Mouse (Mus musculus): ENCODE measurements around the gene Atf6. TPM values are rescaled to one million over a fixed set of nuclear protein-coding genes. Genes with fewer than 3 reads are reported as not detected.

Atf6 gene
- polyA plus RNA-seq (2014; fragmentation: Nextera tagmentation; extraction: Ambion mirVana): 10.7 and 11.9 TPM in 2 replicates

GRCm38 (mm10) chr1:170867691-170868105 lies at the start of gene Atf6:
TSS of gene Atf6 (minus strand) at chr1:170867771.
- Histone ChIP-seq H3K36me3 (ENCODE audit: control insufficient read depth, insufficient read depth, low read length) (no peaks in the 10 kb centered on the region), H3K4me1 (ENCODE audit: control insufficient read depth, insufficient read depth, low read length) (0 out of 2 replicates have a peak, but pooled peaks cover 3% of the 10 kb centered on the region), H3K4me3 (ENCODE audit: low read depth, low read length) (peak within 1 kb of the TSS; percentile 86), H3K9ac (ENCODE audit: low read length) (peak within 1 kb of the TSS; percentile 86), H3K4me2 (ENCODE audit: low read depth) (peak within 1 kb of the TSS; percentile 75), H3K9me3 (ENCODE audit: control insufficient read depth, low read length) (no peaks in the 10 kb centered on the region), H3K27ac (ENCODE audit: low read depth, low read length) (0 out of 2 replicates have a peak within 1 kb of the TSS, but pooled peaks have one; percentile 14), H3K27me3 (ENCODE audit: control insufficient read depth, insufficient read depth, low read length) (no peaks in the 10 kb centered on the region)
- whole genome bisulfite sequencing: under 1% methylated on average over 25 of the region's 25 CpGs
- DNase-seq (ENCODE audit: low spot score): peak; percentile 94
- ATAC-seq (ENCODE audit: insufficient read depth, low FRiP score, low TSS enrichment): peak; percentile 81

DNA sequence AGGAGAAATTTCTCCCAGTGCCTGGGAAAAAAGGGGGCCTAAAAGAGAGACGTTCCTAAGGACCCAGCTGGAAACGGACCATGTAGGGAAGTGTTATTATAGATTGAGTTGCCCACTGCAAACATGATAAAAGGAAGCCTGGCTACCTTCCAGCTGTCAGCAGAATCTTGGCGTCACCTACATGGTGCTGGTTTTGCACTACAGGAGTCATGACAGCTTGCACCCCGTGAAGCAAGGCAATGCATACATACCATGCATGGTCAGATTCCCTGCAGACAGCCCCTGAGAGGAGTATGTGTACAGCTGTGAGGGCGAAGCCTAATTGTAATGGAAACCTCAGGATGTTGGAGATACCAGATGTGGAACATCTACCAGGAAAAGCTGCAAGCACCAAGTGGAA lies 48.1 kb upstream of the Atf6 start:
- ATAC-seq (ENCODE audit: insufficient read depth, low FRiP score, low TSS enrichment) (no peak), DNase-seq (ENCODE audit: low spot score) (no peak)
- H3K27ac ChIP-seq (ENCODE audit: low read depth, low read length): no peak overlapping the region
- WGBS: 87% methylated on average over 5 of the region's 5 CpGs
- no peaks in the 10 kb centered on the region for H3K4me1 ChIP-seq (ENCODE audit: control insufficient read depth, insufficient read depth, low read length)
- H3K36me3 ChIP-seq (ENCODE audit: control insufficient read depth, insufficient read depth, low read length): no peaks in the 10 kb centered on the region
- H3K4me2 ChIP-seq (ENCODE audit: low read depth): no peak overlapping the region
- no peak overlapping the region for H3K4me3 ChIP-seq (ENCODE audit: low read depth, low read length)
- H3K9ac ChIP-seq (ENCODE audit: low read length): no peak overlapping the region
- H3K9me3 ChIP-seq (ENCODE audit: control insufficient read depth, low read length): no peaks in the 10 kb centered on the region
- no peaks in the 10 kb centered on the region for H3K27me3 ChIP-seq (ENCODE audit: control insufficient read depth, insufficient read depth, low read length)

DNA sequence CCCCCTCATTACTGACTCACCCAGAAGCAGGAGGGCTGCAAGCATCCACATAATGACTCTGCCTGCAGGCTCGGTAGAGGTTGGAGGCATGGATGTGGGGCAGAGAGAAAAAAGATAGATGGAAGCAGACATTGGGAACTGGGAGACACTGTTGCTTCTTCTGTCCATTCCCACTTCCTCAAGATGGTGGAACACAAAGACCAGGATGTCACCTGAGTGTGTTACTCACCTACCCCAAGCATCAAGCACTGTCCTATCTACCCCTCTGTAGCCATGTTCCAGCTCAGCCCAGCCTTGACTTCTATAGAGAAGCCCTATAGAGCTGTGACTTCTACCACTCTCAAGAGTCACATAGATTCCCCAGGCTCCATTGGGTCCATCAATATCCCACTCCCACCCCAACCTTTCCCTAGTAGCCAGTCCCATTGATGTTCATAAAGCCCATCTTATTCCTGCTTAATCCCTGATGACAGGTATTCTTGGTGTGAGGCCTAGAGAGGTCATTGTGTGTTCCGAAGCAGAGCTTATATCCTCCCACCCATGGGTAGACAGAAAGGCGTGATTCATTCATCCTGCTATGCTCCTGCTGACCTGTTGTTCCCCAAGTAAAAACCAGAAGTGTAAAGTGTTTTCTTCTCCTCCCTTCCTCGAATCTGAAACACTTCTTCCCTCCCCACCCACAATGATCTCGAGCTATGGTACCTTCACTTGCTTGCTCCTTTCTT lies 45.5 kb upstream of the Atf6 start, which contains the start of gene Fcrlb:
Gene Fcrlb (minus strand): TSS at position 51 of the 725 bp plus-strand sequence.
- no peak within 1 kb of the TSS for H3K4me3 ChIP-seq (ENCODE audit: low read depth, low read length)
- no peaks in the 10 kb centered on the region for H3K36me3 ChIP-seq (ENCODE audit: control insufficient read depth, insufficient read depth, low read length)
- no peak for ATAC-seq (ENCODE audit: insufficient read depth, low FRiP score, low TSS enrichment)
- no peak within 1 kb of the TSS for H3K9ac ChIP-seq (ENCODE audit: low read length)
- H3K4me1 ChIP-seq (ENCODE audit: control insufficient read depth, insufficient read depth, low read length): 0 out of 2 replicates have a peak, but pooled peaks cover 3% of the 10 kb centered on the region
- H3K27me3 ChIP-seq (ENCODE audit: control insufficient read depth, insufficient read depth, low read length): peaks cover 16% of the 10 kb centered on the region
- no peak for DNase-seq (ENCODE audit: low spot score)
- WGBS: 77% methylated on average over 5 of the region's 5 CpGs
- no peaks in the 10 kb centered on the region for H3K9me3 ChIP-seq (ENCODE audit: control insufficient read depth, low read length)
- H3K27ac ChIP-seq (ENCODE audit: low read depth, low read length): no peak within 1 kb of the TSS
- no peak within 1 kb of the TSS for H3K4me2 ChIP-seq (ENCODE audit: low read depth)

DNA sequence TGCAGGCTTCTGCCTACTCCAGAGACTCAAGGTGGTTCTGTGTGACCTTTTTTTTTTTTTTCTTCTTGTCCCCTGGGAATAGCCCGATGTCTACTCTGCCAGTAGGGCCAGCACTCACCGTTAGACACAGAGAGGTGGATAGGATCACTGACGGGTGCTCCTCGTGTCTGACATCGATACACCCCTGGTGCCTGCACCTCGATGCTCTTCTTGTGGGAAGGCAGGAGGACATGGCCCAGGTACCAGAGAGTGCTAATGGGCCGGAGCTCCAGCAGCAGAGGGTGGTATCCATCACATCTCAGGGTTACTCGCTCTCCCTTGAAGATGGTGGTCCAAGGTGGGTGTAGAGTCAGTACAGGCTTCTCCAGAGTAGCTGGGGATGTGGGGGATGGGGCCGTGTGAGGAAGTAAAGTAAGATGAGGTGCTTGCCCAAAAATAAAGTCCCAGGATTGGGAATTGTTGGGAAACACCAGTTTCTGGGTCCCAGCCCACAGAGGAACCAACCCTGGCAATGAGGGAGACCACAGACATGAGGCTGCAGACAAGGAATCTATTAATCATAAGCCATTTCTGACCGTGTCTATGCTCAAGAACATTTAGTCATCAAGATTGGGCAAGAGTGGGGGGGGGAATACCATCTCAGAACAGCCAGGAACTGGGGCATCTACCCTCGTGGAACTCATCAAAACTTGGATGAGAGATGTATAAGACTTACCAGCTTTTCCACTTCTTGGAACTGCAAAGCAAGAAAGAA lies 44.5 kb upstream of the Atf6 start:
- no peaks in the 10 kb centered on the region for H3K36me3 ChIP-seq (ENCODE audit: control insufficient read depth, insufficient read depth, low read length)
- H3K9me3 ChIP-seq (ENCODE audit: control insufficient read depth, low read length): no peaks in the 10 kb centered on the region
- peaks cover 26% of the 10 kb centered on the region for H3K27me3 ChIP-seq (ENCODE audit: control insufficient read depth, insufficient read depth, low read length)
- DNase-seq (ENCODE audit: low spot score): no peak
- 82% methylated on average over 11 of the region's 11 CpGs for WGBS
- H3K27ac ChIP-seq (ENCODE audit: low read depth, low read length): no peak overlapping the region
- no peak overlapping the region for H3K9ac ChIP-seq (ENCODE audit: low read length)
- ATAC-seq (ENCODE audit: insufficient read depth, low FRiP score, low TSS enrichment): no peak
- H3K4me2 ChIP-seq (ENCODE audit: low read depth): no peak overlapping the region
- H3K4me3 ChIP-seq (ENCODE audit: low read depth, low read length): no peak overlapping the region
- H3K4me1 ChIP-seq (ENCODE audit: control insufficient read depth, insufficient read depth, low read length): peaks cover 6% of the 10 kb centered on the region; the same call in 1 of the 2 replicates

DNA sequence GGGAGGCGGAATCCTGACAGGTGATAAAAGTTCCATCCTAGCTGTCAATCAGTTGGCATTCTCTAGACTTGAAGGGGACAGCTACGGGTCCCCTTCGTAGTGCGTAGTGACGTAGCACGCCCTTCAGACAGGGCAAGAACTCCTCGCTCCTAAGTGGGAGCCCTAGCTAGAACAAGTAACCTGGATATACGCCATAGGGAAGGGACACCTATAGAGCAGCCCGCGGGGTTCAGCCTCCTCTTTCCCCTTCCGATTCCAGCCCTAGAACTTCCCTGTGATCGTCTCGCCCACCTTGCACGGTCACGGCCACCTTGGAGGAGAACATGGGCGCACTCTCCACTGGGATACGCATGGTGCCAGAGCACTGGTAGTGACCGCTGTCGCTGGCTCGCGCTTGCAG lies 40.8 kb upstream of the Atf6 start:
- Histone ChIP-seq H3K27me3 (ENCODE audit: control insufficient read depth, insufficient read depth, low read length) (peaks cover 35% of the 10 kb centered on the region), H3K27ac (ENCODE audit: low read depth, low read length) (no peak overlapping the region), H3K4me1 (ENCODE audit: control insufficient read depth, insufficient read depth, low read length) (peaks cover 6% of the 10 kb centered on the region; the same call in 1 of the 2 replicates), H3K4me2 (ENCODE audit: low read depth) (peak overlapping the region; percentile 96), H3K36me3 (ENCODE audit: control insufficient read depth, insufficient read depth, low read length) (no peaks in the 10 kb centered on the region), H3K9ac (ENCODE audit: low read length) (no peak overlapping the region), H3K4me3 (ENCODE audit: low read depth, low read length) (peak overlapping the region; percentile 58), H3K9me3 (ENCODE audit: control insufficient read depth, low read length) (no peaks in the 10 kb centered on the region)
- 2% methylated on average over 21 of the region's 21 CpGs for WGBS
- peak; percentile 45; the same call in 1 of the 2 replicates for ATAC-seq (ENCODE audit: insufficient read depth, low FRiP score, low TSS enrichment)
- peak; percentile 49 for DNase-seq (ENCODE audit: low spot score)

DNA sequence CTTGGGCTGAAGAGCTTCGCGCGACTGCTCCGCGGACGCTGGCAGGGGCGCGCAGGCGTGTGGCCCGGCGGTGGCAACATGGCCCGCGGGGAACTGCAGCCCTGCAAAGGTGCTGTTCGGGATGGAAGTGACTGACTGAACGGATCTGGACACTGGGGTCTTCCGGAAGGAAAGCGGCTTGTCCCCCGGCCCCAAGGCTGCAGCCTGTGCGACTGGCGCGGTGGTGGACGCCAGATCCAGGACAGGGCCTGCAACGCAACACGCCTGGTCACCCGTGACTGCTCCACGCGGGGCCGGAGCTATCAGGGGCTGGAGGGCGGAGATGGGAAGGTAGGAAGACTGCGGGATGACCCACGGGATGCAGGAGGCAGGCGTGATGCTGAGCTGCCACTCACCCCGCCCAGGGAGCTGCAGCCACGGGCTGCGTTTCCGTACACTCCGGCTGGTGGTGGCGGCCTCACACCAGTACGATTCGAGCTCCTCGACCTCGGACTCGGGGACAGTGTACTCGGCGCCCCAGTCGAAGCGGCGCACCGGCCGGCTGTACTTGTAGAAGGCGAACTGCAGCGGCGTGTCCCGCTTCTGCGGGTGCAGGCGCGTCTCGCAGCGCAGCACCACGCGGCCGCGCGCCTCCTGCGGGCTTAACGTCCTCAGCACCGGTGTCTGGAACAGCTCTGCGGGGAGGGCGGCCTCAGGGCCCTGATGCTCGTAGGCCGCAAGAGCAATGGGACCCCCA lies 40.1 kb upstream of the Atf6 start:
- H3K4me3 ChIP-seq (ENCODE audit: low read depth, low read length): peak overlapping the region; percentile 58
- H3K9me3 ChIP-seq (ENCODE audit: control insufficient read depth, low read length): no peaks in the 10 kb centered on the region
- whole genome bisulfite sequencing: under 1% methylated on average over 71 of the region's 71 CpGs
- peaks cover 6% of the 10 kb centered on the region; the same call in 1 of the 2 replicates for H3K4me1 ChIP-seq (ENCODE audit: control insufficient read depth, insufficient read depth, low read length)
- peak; percentile 67 for ATAC-seq (ENCODE audit: insufficient read depth, low FRiP score, low TSS enrichment)
- peak; percentile 58 for DNase-seq (ENCODE audit: low spot score)
- peaks cover 35% of the 10 kb centered on the region for H3K27me3 ChIP-seq (ENCODE audit: control insufficient read depth, insufficient read depth, low read length)
- peak overlapping the region; percentile 54 for H3K9ac ChIP-seq (ENCODE audit: low read length)
- H3K36me3 ChIP-seq (ENCODE audit: control insufficient read depth, insufficient read depth, low read length): no peaks in the 10 kb centered on the region
- no peak overlapping the region for H3K27ac ChIP-seq (ENCODE audit: low read depth, low read length)
- peak overlapping the region; percentile 96 for H3K4me2 ChIP-seq (ENCODE audit: low read depth)

- ATAC-seq (ENCODE audit: insufficient read depth, low FRiP score, low TSS enrichment) (no peak), DNase-seq (ENCODE audit: low spot score) (peak; percentile 45)
- no peak overlapping the region for H3K27ac ChIP-seq (ENCODE audit: low read depth, low read length)
- H3K27me3 ChIP-seq (ENCODE audit: control insufficient read depth, insufficient read depth, low read length): peaks cover 35% of the 10 kb centered on the region
- WGBS: 17% methylated on average over 11 of the region's 11 CpGs
- H3K9me3 ChIP-seq (ENCODE audit: control insufficient read depth, low read length): no peaks in the 10 kb centered on the region
- H3K4me2 ChIP-seq (ENCODE audit: low read depth): peak overlapping the region; percentile 96
- H3K4me3 ChIP-seq (ENCODE audit: low read depth, low read length): peak overlapping the region; percentile 58
- peaks cover 6% of the 10 kb centered on the region; the same call in 1 of the 2 replicates for H3K4me1 ChIP-seq (ENCODE audit: control insufficient read depth, insufficient read depth, low read length)
- peak overlapping the region; percentile 54 for H3K9ac ChIP-seq (ENCODE audit: low read length)
- no peaks in the 10 kb centered on the region for H3K36me3 ChIP-seq (ENCODE audit: control insufficient read depth, insufficient read depth, low read length)
Measured at GRCm38 (mm10) chr1:170907111-170907455, 39.5 kb upstream of the Atf6 start.

GRCm38 (mm10) chr1:170903485-170903884 lies 35.9 kb upstream of the Atf6 start:
- peaks cover 5% of the 10 kb centered on the region; the same call in 1 of the 2 replicates for H3K4me1 ChIP-seq (ENCODE audit: control insufficient read depth, insufficient read depth, low read length)
- peaks cover 23% of the 10 kb centered on the region for H3K27me3 ChIP-seq (ENCODE audit: control insufficient read depth, insufficient read depth, low read length)
- no peak for DNase-seq (ENCODE audit: low spot score)
- WGBS: 81% methylated on average over 5 of the region's 5 CpGs
- H3K4me3 ChIP-seq (ENCODE audit: low read depth, low read length): no peak overlapping the region
- no peak for ATAC-seq (ENCODE audit: insufficient read depth, low FRiP score, low TSS enrichment)
- no peaks in the 10 kb centered on the region for H3K36me3 ChIP-seq (ENCODE audit: control insufficient read depth, insufficient read depth, low read length)
- H3K27ac ChIP-seq (ENCODE audit: low read depth, low read length): no peak overlapping the region
- no peak overlapping the region for H3K9ac ChIP-seq (ENCODE audit: low read length)
- H3K4me2 ChIP-seq (ENCODE audit: low read depth): no peak overlapping the region
- no peaks in the 10 kb centered on the region for H3K9me3 ChIP-seq (ENCODE audit: control insufficient read depth, low read length)

All from neural tube, embryonic 11.5 days (tissue).